Mouse (Mus musculus) G1E-ER4 (cell line): Measurements from ENCODE around the gene 1700057G04Rik. TPM values are rescaled to one million over a fixed set of nuclear protein-coding genes. Genes with fewer than 3 reads are reported as not detected.

Experiments used
- GATA1 ChIP-seq: IDR thresholded peaks from one replicate; pipeline ENCODE4 v1.8.0; 2012; ENCODE audit warnings: low read length, inconsistent platforms
- polyA plus RNA-seq: library from polyadenylated mRNA; stranded (reverse); fragments of >175 nt; gene quantifications from 2 replicates; pipeline ENCODE4 v1.2.3, GENCODE M21; 2012

1700057G04Rik gene
- polyA plus RNA-seq, 1 experiment, result not detected

DNA sequence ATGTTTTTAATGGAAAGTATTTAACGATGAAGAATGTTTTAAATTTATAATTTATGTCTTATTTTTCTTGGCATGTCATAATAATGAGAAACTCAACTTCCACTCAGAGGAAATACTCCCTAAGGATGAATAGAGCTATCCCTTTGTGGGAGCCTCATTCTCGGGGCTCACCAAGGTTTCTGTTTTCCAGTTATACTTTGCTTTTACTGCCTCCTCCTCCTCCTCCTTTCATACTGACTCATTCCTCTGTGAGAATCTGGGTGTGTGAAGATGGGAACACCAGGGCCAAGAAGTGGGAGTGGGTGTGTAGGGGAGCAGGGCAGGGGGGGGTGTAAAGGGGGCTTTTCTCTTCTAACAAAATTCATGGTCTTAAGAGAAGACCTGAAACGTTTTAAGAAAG, 16.3 kb upstream of the 1700057G04Rik start:
- TF ChIP-seq GATA1, result no peak

DNA sequence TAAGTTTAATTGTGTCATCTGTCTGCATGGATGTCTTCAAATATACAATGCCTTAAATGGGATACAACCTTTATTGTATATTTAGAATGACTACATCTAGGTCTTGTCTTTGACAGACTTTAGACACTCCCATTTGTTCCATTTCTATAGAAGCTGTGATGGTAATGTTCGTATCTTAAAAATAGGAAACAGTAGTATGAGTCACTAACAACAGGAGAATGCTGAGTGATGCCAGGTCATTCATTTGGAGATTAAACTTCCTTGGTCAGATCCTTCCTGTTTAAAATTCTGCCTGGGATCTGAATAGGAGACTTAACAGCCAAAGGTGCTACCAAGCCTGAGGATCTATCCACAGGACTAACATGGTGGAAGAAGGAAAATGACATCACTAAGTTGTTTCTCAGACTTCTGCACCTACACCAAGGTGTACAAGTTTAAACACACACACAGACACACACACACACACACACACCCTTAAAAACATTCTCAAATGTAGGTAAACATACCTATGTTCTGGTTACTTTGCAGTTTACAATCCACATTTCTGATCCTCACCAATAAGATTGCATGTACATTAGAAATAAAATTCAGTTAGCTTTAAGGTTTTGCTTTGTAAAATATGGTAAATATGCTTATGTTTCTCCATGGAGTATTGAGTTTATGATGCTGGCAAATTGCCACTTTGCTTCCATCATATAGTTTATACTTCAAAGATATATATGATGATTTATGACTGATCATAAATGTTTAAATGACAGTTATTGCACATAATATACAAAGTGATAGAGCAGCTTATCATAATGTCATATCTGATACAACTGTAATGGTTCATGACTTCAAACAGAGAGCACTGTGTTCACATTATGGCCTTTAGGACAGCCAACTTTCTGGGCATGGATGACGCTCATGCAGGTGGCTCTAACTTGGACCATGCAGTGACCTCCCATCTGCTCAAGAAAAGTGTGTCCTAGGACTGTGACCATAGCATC, 15.3 kb upstream of the 1700057G04Rik start:
- TF ChIP-seq GATA1, result no peak

DNA sequence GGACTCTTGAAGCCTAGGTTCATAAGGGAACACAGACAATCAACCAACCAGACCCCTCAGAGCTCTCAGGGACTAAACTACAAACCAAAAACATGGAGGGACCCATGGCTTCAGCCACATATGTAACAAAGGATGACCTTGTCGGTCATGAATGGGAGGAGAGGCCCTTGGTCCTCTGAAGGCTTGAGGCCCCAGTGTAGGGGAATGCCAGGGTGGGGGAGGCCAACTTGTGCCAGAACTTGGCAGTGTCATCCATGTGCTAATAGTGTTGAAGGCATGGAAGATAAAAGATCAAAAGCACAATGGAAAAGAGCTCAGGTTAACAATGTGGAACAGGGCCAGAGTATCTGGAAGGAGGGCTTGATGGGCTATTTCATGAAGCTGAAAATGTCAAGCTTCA, 10.9 kb upstream of the 1700057G04Rik start:
- TF ChIP-seq GATA1, result no peak

DNA sequence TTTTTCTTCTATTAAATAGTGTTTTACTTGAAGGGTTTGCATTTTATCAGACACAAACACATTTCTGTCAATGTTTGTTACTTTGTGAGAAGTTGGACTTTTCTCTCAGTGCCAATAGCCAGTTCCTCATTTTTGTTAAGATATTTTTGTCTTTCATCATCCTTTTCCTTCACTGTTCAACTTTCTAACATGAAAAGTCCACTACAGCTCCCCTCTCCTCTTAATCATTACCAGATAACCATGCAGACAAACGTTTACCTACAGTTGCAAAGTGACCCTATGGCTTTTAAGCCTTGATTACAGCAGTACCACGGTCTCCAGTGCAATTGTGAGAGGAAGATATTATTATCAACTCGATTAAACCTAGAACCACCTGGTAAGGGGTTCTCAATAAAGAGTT, 8.0 kb upstream of the 1700057G04Rik start:
- no peak for TF ChIP-seq GATA1

DNA sequence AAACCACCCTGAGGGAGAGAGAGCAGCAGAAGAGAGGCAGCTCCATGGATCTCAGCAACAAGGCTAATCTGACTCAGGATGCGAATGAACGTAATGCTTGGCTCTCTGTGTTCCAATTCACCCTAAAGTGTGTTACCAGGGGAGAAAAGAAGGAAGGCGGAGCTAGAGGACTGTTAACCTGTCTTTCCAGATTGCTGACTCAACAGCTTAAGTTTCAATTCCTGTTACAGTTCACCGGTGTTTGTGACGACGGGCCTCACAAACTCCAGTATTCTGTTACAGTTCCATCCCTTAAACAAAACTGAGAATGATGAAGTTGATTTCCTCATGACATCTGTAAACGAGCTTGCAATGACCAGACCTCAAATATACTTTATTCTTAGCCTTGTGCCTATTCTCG, 4.1 kb upstream of the 1700057G04Rik start:
- no peak for TF ChIP-seq GATA1

DNA sequence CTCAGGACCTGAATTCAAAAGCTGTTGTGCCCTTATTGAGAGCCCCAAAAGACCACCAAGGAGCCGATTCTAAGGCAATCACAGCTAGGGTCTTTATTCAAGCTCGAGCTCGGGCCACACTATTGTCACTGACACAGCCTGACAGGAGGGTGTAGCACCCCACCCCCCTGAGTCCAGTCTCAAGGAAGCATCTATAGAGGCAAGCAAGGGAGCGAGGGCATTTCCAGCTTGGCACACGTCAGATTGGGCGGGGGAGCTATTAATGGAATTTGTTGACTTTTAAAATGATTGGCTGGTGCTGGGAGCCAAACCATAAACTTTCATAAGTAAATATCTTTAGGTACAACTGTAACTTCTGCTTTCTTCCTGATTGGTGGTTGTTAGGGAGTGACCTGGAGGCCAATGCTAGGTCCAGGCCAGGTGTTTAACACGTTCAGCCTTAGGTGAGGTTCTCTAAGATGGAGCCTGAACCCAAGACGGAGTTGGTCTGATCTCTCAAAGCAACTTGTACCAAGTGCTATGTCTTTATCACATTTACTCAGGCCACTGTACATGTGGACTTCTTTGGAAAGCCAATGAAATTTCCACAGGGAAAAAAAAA, 3.5 kb upstream of the 1700057G04Rik start:
- TF ChIP-seq GATA1, result no peak

DNA sequence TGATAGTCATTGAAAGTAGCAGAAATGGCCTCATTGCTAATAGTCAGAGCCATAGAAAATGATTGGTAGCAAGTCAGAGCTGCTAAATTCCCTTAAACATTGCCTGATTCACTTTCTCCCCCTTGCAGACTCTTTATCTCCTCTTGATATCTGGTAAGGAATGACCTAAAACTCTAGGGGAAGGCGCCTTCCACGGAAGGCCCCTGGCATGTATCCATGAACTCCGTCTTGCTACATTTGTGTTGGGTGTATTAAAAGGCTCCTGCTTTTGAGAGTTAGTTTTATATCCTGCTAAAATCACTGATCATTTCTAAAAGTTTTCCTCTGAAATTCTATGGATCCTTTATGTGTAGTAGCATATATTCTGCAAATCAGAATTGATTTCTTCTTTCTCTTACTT, 7.6 kb downstream of the 1700057G04Rik start:
- no peak for TF ChIP-seq GATA1

DNA sequence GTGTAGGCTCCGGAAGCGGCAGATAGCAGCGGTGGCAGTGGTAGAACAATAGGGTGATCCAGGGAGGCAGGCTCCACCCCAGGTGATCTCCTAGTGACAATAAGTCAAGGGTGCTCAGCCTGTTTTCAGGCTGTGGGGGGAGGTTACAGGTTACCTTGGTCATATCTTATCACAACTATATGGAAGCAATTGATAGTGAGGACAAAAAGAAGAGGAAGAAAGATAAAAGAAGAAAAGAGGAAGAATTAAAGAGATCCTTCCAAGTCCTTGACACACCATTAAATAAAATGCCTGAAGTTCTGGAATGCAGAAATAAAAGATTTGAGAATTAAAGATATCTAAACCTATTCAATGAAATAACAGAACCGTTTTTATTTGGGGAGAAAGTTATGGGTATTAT, 17.6 kb downstream of the 1700057G04Rik start:
- no peak for TF ChIP-seq GATA1

DNA sequence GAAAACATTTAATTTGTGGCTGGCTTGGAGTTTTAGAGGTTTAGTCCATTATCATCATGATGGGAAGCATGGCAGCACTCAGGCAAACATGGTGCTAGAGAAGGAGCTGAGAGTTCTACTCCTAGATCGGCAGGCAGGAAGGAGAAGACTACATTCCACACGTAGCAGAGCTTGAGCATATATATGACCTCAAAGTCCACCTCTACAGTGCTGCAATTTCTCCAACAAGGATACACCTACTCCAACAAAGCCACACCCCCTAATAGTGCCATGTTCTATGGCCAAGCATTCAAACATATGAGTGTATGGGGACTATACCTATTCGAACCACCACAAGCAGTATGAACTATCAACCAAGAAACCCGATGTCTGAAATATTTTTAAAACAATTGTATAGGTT, 22.2 kb downstream of the 1700057G04Rik start:
- TF ChIP-seq GATA1, result no peak

DNA sequence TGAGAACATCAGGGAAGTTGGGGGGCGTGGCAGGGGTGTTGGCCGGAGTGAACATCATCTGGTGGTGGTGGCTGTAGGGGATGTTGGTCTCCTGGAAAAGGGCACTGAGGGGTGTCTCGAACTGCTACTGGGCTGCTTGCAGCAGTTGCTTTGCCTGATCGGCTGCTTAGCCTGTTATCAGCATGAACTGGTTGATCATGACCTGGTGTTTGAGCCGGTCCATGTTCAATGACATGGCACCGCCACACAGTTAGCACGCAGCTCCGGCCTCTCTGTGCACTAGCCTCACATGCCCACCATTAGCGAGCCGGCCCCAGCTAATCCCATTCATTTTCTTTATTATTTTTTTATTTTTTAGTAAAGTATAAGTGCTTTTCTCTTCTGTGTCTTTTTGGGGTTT, 25.7 kb downstream of the 1700057G04Rik start:
- no peak for TF ChIP-seq GATA1

DNA sequence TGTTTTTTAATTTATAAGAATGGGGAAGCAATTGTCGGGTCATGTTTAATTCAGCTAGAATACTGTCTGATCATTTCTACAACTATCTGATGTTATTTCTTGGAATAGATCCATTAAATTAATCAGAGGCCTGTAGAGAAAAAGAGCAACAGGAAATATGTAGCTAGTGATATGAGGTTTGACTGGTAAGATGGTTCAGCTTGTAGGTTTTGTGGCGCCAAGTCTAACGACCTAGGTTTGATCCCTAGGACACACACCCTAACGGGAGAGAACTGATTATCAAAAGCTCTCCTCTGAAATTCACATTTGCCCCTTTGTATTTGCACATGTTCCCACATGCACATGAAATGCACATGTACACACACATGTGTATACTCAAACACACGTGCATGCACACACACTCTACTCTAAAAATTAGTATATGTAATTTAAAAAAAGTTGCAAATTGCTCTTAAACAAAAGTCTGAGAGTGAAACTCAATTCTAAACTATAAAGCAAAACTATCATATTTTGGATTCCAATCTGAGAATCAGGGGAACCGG, 26.2 kb downstream of the 1700057G04Rik start:
- TF ChIP-seq GATA1, result no peak

DNA sequence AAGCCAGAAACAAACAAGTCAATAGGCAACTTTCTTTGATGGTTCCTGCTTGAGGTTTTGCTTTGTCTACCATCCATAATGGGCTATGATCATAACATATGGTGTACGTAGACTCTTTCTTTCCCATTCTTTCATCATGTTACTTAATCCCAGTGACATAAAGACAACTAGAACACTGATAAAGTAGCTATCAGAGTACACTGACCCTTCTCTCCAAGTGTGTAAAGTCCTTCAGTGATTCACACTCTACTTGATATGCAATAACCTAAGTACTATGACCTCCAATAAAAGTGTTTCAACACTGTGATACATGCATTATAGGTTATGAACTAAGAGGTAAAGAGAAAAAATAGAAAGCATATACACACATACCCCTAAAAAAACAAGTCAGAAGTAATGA, 27.9 kb downstream of the 1700057G04Rik start:
- no peak for TF ChIP-seq GATA1

DNA sequence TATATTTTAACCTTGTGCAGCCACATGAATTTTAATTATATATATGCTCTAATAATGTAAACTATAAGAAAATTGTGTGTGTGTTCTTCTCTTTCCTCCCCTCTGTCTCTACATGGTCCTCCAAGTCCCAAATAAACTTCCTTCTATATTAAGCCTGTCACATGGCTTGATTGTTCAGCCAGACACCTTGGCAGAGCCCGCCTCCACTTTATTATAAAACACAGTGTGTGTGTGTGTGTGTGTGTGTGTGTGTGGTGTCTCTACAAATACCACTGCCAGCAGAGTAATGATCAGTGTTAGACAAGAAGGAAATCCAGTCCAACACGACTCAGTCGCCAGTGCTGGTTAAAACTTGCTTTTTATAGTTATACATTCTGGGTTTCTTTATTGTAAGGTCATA, 28.5 kb downstream of the 1700057G04Rik start:
- TF ChIP-seq GATA1, result no peak

DNA sequence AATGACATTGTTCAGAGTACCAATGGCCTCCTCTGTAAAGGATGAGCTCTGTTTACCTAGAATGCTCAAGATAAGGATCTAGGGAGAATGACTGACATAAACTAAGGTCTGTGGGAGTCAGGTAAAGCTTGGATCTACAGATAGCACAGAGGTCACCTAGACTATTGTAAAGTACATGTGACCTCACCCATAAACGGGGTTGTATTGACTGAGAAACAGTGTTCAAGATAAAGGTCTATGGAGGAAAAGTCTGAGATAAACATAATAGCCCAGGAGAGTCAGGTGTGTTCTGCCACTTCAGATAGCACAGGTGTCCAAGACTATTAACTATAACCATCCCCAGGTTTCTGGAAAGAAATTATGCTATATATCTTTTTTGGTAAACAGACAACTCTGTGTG, 29.8 kb downstream of the 1700057G04Rik start:
- TF ChIP-seq GATA1, result no peak

DNA sequence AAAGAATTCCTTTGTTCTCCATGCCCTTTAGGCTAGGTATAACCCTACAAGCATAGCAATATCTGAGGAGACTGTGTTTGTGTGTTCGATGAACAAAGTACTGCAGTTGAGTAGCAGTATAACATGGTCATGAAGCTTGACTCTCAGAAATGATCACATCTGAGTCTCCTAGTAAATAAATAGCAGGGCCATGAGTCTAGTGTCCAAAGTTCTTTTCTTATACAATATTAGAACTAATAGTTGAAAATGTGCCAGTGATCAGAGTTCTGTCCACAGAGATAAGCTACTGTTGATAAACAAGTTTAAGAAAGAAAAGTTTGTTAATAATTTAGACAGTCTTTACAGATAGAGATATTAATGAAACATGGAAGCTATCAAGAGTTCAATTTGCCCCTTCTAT, 42.7 kb downstream of the 1700057G04Rik start:
- TF ChIP-seq GATA1, result no peak

DNA sequence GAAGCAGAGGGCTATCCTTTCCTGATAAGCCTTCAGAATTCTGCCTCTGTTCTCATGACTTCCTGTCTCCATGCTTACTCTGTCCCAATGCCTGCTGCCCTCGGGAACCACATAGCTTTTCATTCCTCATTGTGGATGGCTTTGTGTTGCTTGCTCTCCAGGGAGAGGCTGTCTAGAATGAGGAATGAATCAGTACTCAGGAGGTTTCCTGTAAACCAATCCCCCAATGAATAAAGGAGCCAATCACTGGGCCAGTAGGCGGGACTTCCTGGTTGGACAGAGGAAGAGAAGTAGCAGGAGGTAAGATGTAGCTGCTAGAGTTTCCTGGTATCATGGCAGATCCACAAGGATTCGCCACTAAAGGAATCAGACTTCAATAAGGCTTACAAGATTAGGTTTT, 44.1 kb downstream of the 1700057G04Rik start:
- TF ChIP-seq GATA1, result no peak
